Mouse (Mus musculus) activated CD4-positive, CD25-positive, alpha-beta regulatory T cell, adult 4 months (primary cell): ENCODE results near the gene Mpc2. TPM values are rescaled to one million over a fixed set of nuclear protein-coding genes. Genes with fewer than 3 reads are reported as not detected.

Source experiments
- ATAC-seq: one replicate; pipeline ENCODE4 v1.8.0; 2017
- polyA plus RNA-seq, 2 experiments: library from polyadenylated mRNA; unstranded; fragments of 100-300 nt; shearing (Covaris generic); gene quantifications; one replicate each; pipeline ENCODE4 v1.2.1; 2017

The Mpc2 gene
- polyA plus RNA-seq, result 10 to 100 TPM; 68.3 to 83.6 TPM

GRCm38 (mm10) chr1:165460360-165460800, at the start of gene Mpc2, which contains the start of gene Dcaf6:
Gene Mpc2 (plus strand): TSS chr1:165460637.
Gene Dcaf6 (minus strand): TSS chr1:165460475.
- ATAC-seq, result peak; percentile 70

- no peak for ATAC-seq
These were observed 39.0 kb upstream of the Mpc2 start for GRCm38 (mm10) chr1:165421357-165421915.

- no peak for ATAC-seq
These were observed 34.2 kb upstream of the Mpc2 start for GRCm38 (mm10) chr1:165426254-165426653.

GRCm38 (mm10) chr1:165432883-165433282, 27.6 kb upstream of the Mpc2 start:
- no peak for ATAC-seq

DNA sequence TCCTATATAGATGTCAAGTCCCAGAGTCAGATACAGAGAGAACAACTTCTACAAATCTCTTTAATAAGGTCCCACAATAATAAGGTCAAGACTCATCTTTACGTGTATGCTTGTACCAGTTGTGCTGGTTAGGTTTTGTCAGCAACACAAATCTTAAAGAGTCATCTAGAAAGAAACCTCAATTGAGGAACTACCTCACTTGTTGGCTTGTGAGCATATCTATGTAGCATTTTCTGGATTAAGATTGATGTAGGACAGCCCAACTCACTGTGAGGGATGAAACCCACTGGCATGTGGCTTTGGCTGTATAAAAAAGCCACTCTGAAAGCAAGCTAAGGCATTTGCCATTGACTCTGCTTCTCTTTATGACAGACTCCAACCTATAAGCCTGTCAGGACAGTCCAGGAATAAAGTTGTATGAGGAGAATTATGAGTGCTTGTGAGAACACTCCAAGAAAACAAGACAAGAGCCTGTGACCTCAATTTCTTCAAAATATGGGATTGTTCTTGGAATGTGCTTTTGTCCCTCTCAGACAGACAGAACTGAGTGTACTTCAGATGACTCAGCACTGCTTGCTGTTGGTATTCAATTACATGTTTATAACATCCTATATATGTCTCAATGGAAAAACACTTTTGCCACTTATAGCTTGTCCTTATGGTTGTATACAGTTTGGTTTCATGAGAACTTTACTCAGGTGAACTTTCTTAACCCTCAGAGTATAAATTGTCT, 22.0 kb upstream of the Mpc2 start:
- ATAC-seq, result no peak

DNA sequence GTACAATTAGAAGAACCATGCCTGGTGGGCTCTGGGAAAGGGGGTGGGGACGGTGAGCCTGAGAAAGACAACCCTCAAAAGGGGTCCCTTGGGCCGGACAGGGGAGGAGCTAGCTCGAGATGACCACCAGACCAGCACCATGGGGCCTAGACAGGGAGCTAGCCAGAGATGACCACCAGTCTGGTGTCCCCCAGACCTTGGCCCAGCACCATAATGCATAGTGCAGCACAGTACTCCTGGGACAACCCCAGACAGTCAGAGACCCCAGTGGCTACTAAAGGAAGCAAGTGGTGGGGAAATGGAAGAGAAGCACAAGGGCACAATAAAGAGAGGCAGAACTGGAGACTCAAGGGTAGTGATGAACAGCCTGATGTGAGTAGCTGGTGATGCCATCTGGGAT, 19.6 kb upstream of the Mpc2 start:
- ATAC-seq, result no peak

- ATAC-seq, result no peak
These were observed 19.2 kb upstream of the Mpc2 start for GRCm38 (mm10) chr1:165441201-165441600.

GRCm38 (mm10) chr1:165441719-165442118, 18.7 kb upstream of the Mpc2 start:
- no peak for ATAC-seq

- ATAC-seq, result no peak
These were observed 1.4 kb upstream of the Mpc2 start for GRCm38 (mm10) chr1:165459041-165459502.

GRCm38 (mm10) chr1:165459503-165460181, 795 bp upstream of the Mpc2 start:
- ATAC-seq, result no peak

GRCm38 (mm10) chr1:165460801-165461377, 452 bp downstream of the Mpc2 start:
- peak; percentile 87 for ATAC-seq

GRCm38 (mm10) chr1:165461681-165462080, 1.2 kb downstream of the Mpc2 start:
- no peak for ATAC-seq

GRCm38 (mm10) chr1:165462861-165463260, 2.4 kb downstream of the Mpc2 start:
- ATAC-seq, result no peak

DNA sequence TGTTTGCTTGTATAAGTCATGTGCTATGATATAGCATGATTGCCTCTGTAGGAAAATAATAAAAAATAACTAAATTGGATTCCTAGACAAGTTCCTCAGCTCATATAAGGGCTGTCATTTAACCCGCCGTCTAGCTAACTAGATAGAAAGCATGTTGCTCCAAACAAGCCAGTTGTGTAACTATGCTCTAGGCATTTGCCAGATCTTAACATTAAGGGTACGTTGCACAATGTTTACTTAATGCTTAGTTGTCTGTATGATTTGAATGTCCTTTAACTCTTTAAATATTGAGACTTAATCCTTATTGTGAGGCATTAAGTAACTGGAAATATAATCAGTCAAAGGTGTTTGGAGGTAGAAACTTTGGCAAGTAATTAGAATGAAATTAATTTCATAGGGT, 4.1 kb downstream of the Mpc2 start:
- no peak for ATAC-seq

DNA sequence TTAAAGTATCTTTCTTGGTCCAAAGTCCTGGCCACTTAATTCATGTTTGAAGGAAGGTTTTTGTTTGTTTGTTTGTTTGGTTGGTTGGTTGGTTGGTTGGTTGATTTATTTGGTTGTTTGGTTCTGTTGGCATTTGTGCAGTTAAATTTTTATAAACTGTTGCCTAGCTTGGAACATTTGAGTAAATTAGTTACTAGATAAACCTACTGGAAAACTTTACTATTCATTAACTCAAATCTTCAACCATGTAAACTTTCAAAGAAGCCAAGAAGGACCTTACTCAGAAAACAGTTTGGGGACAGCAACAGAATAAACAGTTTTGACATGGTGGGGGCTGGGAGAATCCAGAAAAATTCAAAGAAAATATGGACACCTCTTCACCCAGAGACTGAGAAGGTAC, 8.5 kb downstream of the Mpc2 start:
- ATAC-seq, result no peak

DNA sequence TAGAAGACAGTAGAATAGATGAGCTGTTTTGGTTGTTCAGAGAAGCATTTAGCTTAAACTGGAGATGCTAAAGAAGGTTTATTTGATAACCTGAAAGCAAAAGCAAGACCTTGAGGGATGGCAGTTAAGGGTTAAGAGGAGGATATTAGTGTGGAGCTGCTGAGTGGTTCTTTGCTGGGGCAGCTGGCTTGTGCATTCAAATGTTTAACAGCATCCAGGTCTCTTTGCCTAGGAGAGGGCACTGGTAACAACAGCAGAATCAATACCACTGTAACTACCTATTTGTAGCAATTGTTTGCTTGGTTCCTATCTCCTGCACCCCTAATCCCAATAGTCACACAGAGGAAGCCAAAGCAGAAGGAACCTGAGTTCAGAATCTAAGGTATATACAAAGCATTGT, 9.3 kb downstream of the Mpc2 start:
- no peak for ATAC-seq

DNA sequence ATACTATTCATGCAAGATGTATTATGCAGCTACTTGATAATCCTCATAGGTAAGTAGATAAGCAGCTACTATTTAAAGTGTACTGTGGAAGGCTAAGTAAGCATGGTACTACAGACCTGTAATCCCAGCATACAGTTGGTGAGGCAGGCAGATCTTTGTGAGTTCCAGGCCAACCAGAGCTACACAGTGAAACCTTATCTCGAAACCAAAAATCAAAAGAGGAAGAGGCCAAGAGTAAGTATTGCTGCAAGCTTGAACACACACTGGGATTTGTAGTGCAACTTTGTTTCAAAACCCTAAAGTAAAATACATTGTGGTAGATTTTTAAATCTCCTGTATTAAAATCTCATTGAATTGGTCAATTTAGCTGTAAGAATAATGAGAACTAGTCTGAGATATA, 11.1 kb downstream of the Mpc2 start:
- no peak for ATAC-seq

DNA sequence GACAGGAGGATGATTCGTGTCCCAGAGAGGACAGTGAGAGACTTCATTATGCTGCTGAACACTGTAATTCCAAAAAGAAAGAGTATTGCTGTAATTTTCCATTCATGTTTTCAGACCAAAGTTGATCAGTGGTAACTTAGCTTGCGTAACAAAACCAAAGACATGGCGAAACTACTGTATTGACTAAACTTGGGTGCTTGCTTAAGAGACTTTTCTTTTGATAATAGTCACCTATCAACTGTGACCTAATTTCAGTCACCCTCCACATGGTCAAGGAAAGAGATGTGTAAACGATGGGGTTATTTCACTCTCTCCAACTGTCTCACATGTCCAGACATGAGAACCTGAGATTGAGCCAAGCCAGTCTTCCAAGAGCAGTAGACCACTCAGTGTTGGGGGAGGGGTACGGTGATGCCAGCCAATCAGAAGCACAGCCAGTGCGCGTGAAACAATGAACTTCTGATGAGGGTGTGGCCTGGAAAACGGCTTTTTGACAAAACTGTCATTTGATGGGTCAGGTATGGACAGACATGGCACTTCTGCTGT, 24.3 kb downstream of the Mpc2 start, which contains the start of gene Adcy10:
TSS of gene Adcy10 (plus strand) at position 496 of the 546 bp plus-strand sequence.
- ATAC-seq, result no peak

GRCm38 (mm10) chr1:165486108-165486507, 25.7 kb downstream of the Mpc2 start:
- ATAC-seq, result no peak

GRCm38 (mm10) chr1:165489197-165489596, 28.8 kb downstream of the Mpc2 start:
- no peak for ATAC-seq

DNA sequence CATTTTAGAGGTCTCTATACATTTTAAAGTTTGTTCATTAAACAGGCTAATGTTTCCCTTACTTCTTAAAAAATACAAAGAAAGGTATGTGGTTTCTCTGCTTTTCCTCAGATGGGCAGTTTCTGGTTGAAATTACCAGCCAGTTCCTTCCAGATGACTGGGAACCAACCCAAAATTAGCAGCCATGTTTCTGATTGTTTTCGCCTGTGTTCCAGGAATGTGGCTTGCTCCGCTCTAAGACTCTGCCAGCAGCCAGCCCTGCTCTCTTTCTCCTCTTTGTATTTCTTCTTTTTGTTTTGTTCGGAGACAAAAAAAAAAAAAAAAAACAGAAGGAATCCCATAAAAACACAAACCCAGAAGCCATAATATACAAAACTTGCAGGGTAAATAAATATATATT, 38.4 kb downstream of the Mpc2 start:
- no peak for ATAC-seq

- no peak for ATAC-seq
These were observed 43.0 kb downstream of the Mpc2 start for GRCm38 (mm10) chr1:165503307-165504024.
